In the genomic region with DNA sequence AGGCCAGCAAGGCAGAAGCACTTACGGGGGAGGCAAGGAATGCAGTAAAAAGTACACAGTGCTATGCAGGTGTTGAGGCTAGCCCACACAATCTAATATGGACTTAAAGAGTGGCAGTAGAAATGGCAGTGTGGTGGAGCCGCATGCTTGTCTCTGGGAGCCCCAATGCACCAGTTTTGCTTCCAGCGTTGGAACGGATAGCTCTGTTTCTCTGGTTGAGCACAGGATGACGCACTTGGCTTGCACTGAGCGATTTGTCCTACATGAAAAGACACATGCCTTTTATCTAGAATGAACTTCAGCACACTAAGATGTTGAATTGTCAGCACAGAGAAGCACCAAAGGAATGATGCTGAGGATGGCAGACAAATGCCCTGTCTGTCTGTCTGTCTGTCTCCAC, we compare ENCODE assay signal across 20 mouse cellular contexts. TPM values are rescaled to one million over a fixed set of nuclear protein-coding genes. Genes with fewer than 3 reads are reported as not detected.
DNase-seq lines count a peak whose midpoint lies in the region; ATAC-seq and TF ChIP-seq lines count a peak whose summit lies in the region.
"Had no signal": no experiment of that assay in that cellular context is flagged by ENCODE, and none has a peak within 500 bp of the region (broad histone marks: within the 10 kb centered on the region; RNA-seq: fewer than 3 reads in every experiment).

No protein-coding gene starts in this region.

- TF ChIP-seq CTCF in gastrocnemius, adult 2 months (IDR thresholded peaks at IDR 0.05), result no peak

- intact Hi-C loops in gastrocnemius, adult 2 months (cut with DNase I), result no loop called here

- peak; percentile 64 for ATAC-seq in frontal cortex, adult (ENCODE audit: low TSS enrichment)
- ATAC-seq: activated CD4-positive, CD25-positive, alpha-beta regulatory T cell, adult 4 months; CD4-positive, CD25-positive, alpha-beta regulatory T cell, adult 4 months had no signal

- no peak overlapping the region for H3K4me3 ChIP-seq in gastrocnemius, adult 2 months

- no peak for DNase-seq in frontal cortex, postnatal 36 days (ENCODE audit: low spot score in 2 of 2)
- peak; percentile 13 for DNase-seq in gastrocnemius, adult 2 months
- DNase-seq in gastrocnemius, adult 8-10 months (ENCODE audit: low spot score in 2 of 2), result no peak
- DNase-seq in heart, adult 11 months, result peak; percentile 85
- no peak for DNase-seq in heart, postnatal 4 days
- DNase-seq in brain, adult 2 months (ENCODE audit: low read depth, low spot score), result peak; percentile 30
- DNase-seq in cerebellum, adult 11-12 months, result no peak
- DNase-seq: adrenal gland, adult 2 months; adrenal gland, adult 8-10 months; adrenal gland, postnatal 10 days; adrenal gland, postnatal 14 days; adrenal gland, postnatal 25 days; adrenal gland, postnatal 36 days; B cell, adult 2 months; cerebellum, adult 11 months; cerebellum, adult 18-20 months; cerebellum, adult 2 months had no signal

- 0 out of 2 replicates have a peak overlapping the region, but pooled peaks have one; percentile 3 for H3K27ac ChIP-seq in gastrocnemius, adult 2 months

RNA-seq across cellular contexts. Expression of a gene that starts 37.1 kb away (rescaled TPM):
- 10 to 100 TPM; 55.5 to 67.5 TPM for total RNA-seq in gastrocnemius, adult 2 months (2021)
- total RNA-seq in gastrocnemius, adult 8-10 months (2022), result 10 to 100 TPM; 55.1 to 62.3 (median 58.3) TPM
- 100 to 1,000 TPM in 1 of 2 experiments, 10 to 100 TPM in 1; 92.9 to 102 TPM for total RNA-seq in heart, postnatal 4 days (2021)

Comparison
In these comparisons a context has a peak if more than half of its experiments do, and no peak if none do; other contexts are left out.
1. DNase-seq: peak in gastrocnemius, adult 2 months (single experiment), heart, adult 11 months (single experiment) and brain, adult 2 months (single experiment); none in frontal cortex, postnatal 36 days (0 of 2), gastrocnemius, adult 8-10 months (0 of 2), heart, postnatal 4 days (single experiment) and cerebellum, adult 11-12 months (single experiment).